Mouse (Mus musculus) testis, postnatal 14 days (tissue): ENCODE measurements around the gene Mroh2a.

Experiments
- DNase-seq: peaks from one replicate; pipeline ENCODE4 v3.0.0; 2021; ENCODE audit warnings: low spot score

Gene Mroh2a

DNA sequence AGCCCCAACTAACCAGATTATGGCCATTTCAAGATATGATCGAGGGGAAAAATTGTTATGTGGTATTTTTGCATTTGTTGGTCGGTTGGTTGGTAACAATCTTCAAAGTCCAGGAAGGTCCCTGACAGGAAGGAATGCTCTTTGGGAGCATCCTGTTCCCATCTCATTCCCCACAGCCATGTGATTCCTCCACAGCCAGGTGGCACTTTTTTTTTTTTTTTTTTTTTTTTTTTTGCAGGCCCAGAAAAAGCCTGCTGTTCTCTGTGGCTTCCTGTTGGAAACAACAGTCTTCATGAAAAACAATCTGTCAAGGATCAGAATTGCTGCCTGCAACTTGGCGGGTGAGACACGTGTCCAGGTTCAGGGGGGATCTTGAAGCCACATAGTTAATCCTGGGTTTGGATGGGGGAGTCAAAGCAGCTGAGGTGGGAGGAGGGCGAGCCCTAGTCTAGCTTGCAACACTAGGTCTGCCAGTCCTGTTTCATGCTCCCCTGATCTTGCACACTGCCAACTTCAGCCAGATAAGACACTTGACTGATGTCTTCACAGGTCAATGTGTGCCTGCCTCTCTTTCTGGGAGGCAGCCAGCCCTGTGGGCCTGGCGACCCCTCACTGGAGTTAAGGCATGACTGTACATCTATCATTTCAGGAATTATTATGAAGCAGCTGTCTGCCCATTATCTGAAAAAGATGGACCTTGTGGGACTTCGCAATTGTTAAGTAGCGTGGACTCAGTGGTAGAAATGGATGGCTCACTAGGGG is 32.3 kb downstream of the Mroh2a start:
- DNase-seq: peak; percentile 81

DNA sequence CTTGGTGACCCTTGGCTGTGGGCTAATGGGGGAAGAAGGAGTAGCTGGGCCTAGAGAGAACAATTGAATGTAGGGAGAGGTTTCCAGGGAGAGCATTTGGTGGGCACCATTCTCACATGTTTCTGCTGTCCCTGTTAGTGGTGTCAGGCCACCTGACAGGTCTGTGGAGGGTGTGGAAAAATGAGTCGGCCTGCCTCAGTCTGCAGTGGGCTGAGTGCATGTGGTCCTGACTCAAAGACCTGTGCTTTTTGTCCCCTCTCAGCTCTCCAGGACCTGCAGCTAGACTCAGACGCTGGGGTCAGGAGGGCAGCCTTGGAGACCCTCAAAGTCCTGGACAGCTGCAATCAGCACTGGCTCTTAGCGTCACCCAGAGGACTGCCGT is 32.8 kb downstream of the Mroh2a start:
- no peak for DNase-seq

DNA sequence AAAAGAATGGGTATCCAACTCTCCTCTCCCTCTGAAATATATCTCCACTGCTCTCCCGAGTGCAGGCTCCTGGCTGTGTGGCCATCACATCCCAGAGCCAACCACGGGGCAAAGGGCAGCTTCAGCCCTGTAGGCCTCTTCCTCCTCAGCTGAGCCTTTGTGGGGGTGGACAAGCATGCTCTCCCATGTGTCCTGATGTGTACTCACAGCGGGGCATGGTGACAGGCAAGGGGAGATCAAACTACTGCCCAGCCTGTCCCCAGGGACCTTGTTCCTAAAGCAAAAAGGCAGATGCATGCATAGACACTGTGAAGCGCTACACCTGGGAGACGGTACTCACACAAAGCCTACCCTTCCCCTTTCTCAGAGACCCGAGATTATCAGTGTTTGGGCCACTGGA is 33.3 kb downstream of the Mroh2a start:
- DNase-seq: peak; percentile 73

DNA sequence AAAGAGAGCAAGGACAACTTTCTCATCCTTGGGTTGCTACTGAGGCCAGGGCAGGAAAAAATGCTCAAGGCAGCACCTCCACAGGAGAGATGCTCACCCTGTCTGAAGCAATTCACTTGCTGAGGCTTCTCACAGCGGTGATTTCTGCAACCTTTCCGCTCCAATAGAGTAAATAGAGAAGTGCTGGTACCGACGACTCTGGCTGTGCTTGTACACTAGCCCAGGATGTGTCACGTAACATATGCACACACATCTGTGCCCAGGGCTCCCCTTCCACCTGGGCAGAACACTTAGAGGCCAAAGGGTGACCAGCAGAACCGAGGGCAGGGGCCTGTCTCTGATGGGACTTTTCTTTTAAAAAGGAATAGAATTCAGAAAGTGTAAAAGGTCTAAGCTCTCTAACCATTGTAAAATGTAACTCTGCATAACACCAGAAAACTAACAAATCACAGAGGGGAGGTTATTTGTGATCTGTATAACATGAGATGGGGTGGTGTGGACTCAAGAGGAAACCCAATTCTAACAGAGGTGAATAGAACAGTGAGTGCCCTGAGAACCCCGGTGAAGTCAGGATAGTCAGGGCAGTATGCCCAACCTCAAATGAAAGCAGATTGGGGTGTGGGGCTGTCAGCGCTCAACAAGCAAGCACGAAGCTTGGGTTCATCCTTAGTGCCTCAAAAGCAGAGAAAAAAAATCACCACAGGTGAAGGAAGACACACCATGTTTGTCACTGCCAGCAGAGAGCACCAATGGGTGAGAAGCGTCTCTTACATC is 34.0 kb downstream of the Mroh2a start:
- no peak for DNase-seq

GRCm38 (mm10) chr1:88261706-88262105 is 34.9 kb downstream of the Mroh2a start:
- no peak for DNase-seq

DNA sequence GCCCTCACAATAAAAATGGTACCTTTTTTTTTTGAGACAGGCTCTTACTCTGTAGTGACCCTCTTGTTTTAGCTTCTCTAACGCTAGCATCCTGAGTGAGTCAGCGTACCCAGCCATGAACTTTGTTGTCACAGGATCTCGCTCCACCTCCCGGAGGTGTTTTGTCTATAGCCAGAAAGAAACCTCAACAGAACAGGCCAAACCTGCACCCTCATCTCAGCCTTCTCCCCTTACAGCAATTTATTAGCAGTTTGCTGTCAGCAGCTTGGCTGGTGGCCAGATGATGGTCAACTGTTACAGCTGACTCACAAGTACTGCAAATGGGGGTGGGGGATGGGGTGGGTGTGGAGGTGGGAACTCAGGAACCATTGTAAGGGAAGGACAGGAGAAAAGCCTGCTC is 35.5 kb downstream of the Mroh2a start:
- no peak for DNase-seq

DNA sequence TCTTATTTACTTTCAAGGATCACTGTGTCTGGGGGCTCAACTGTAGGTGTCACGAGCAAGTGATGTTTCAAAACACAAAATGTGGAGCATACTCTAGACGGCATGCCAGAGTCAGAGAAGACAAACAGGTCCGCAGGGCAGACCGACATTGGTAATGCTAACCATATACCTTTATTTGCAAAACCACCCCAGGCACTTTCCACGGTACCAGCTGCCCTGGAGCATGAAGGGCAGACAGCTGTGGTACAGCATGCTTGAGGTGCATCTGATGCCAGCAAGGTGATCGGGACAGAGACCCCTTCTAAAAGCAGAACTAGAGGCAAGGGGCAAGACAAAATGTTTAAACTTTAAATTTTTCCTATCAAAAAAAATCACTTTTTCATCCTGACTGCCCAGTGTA is 36.2 kb downstream of the Mroh2a start:
- no peak for DNase-seq

DNA sequence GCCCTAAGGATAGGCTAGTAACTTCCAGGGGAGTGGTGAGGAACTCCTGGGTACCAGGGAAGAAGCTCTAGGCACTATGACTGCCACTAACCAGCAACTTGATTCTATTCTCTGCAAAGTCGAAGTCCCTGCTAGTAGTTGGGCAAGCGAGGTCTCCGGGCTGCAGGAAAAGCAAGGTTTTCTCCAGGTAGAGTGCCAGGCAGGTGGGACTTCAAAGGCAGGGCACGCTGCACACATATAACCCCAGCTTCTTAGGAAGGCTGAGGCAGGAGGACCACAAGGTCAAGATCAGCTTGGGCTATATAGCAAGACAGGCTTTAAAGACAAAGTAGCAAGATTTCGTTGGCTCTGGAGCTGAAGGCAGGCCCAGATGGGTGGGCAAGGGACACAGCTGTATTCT is 37.0 kb downstream of the Mroh2a start:
- DNase-seq: no peak

- no peak for DNase-seq
Observed at GRCm38 (mm10) chr1:88264237-88264868, 37.6 kb downstream of the Mroh2a start.

- no peak for DNase-seq
Observed at GRCm38 (mm10) chr1:88264869-88265240, 38.1 kb downstream of the Mroh2a start.

DNA sequence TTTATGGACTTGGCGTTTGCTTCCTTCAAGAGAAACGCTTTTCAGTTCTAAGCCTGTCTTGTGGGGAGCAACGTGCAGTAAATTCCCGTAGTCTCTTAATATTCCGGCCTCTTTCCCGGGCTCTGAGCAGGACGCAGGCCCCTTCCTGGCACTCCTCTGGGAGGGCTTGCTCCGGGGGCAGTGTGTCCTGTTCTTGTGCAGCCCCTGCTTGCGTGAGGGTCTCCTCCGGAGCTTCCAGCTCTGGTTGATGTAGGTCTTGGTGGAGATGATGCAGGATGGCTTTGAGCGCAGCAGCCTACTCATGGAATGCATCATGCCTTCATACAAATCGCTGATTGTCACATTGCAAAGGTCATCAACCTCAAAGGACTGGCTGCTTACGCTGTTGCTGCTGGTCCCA is 39.3 kb downstream of the Mroh2a start:
- DNase-seq: no peak

- no peak for DNase-seq
Observed at GRCm38 (mm10) chr1:88267489-88267888, 40.7 kb downstream of the Mroh2a start.

- no peak for DNase-seq
Observed at GRCm38 (mm10) chr1:88268070-88268469, 41.3 kb downstream of the Mroh2a start.

- no peak for DNase-seq
Observed at GRCm38 (mm10) chr1:88269539-88270309, 42.9 kb downstream of the Mroh2a start.

- no peak for DNase-seq
Observed at GRCm38 (mm10) chr1:88272851-88273250, 46.1 kb downstream of the Mroh2a start.

- no peak for DNase-seq
Observed at GRCm38 (mm10) chr1:88273326-88273725, 46.5 kb downstream of the Mroh2a start.

GRCm38 (mm10) chr1:88273832-88274231 is 47.0 kb downstream of the Mroh2a start:
- no peak for DNase-seq

DNA sequence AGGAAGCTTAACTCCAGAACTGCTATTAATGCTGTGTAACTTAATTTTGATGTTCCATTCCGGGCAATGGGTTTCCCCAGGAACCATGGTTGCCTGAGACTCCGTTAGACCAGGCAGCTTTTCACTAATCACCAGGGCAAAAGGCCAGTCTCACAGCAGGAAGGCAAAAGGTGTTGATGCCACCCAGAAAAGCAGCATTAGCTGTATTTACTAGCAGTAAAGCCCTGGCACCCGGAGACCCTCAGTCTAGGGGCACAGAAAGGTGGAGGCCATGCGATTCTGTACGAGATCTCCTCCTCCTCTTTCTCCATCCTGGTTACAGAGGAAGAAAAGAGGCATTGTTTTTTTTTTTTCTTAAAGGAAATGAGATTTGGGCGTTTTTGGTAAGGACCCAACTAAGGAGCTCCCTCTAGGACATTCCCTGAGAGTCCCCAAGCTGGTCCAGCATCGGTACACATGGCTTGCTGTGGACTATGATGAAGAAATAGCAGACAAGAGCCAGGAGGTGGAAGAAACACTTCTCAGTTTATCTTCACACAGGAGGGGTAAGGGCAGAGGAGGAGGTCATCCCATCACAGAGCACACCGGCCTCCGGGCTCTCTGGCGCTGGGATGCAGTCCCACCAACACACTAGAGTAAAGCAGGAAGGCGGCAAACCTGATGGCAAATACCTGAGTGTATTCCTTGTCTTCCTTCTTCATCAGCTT is 47.7 kb downstream of the Mroh2a start:
- DNase-seq: no peak

- DNase-seq: no peak
Observed at GRCm38 (mm10) chr1:88275078-88275680, 48.4 kb downstream of the Mroh2a start.

DNA sequence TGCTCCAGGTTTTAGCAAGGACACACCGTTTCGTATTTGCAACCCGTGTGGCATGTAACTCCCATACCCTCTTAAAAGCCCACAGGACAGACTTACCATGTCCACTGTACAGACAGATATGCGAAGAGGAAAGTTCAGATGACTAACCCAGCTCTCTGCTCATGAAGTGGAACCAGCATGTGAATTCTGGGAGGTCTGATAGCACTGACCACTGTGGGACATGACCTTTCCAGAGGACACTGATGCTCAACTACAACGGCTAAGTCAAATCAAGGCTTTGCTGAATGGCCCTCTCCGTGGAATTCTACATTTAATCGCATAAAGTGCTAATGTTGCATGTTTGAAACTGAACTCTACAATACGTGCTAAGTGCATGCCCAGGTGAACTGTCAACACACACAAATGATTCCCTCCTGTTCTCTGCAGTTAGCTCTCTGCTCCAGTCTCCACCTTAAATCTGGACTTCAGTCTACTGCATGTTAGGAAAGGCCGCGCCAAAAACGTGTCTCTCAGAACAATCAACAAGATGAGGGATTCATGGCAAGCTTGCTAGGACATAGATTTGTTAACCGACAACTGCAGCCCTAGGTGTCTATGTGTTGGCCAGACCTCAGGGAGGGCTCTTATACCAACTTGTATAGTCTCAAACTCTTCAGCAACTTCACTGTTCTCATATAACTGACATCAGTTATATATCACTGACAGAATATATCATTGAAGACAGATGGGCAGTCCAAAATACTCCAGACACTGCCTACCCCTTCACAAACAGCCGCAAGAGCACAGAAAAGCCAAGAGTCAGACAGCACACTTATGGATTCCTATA is 49.1 kb downstream of the Mroh2a start:
- DNase-seq: no peak
